Mouse (Mus musculus) C2C12 (cell line): Measurements from ENCODE around the gene 4930486L24Rik. TPM values are rescaled to one million over a fixed set of nuclear protein-coding genes. Genes with fewer than 3 reads are reported as not detected.

Source experiments
- H3K27me3 ChIP-seq: one replicate; pipeline ENCODE4 v1.6.1; 2011; ENCODE audit not compliant: control insufficient read depth, insufficient read depth, insufficient read length
- H3K36me3 ChIP-seq: one replicate; pipeline ENCODE4 v1.6.1; 2011; ENCODE audit not compliant: control insufficient read depth, insufficient read depth
- H3K4me3 ChIP-seq: one replicate; pipeline ENCODE4 v1.5.1; 2011; ENCODE audit warnings: mild to moderate bottlenecking, control low read depth; ENCODE audit not compliant: poor library complexity, insufficient read depth, severe bottlenecking
- H3K79me2 ChIP-seq: one replicate; pipeline ENCODE4 v1.6.1; 2011; ENCODE audit not compliant: control insufficient read depth, insufficient read depth
- H3K79me3 ChIP-seq: one replicate; pipeline ENCODE4 v1.6.1; 2011; ENCODE audit warnings: low read depth, control low read depth
- H3ac ChIP-seq: one replicate; pipeline ENCODE3; 2011; ENCODE audit warnings: low read depth; ENCODE audit not compliant: control insufficient read depth, insufficient read length
- CEBPB ChIP-seq: IDR thresholded peaks from one replicate; pipeline ENCODE4 v1.6.1; 2011; ENCODE audit warnings: low read depth, mild to moderate bottlenecking, control low read depth, moderate library complexity
- CTCF ChIP-seq: IDR thresholded peaks from one replicate; pipeline ENCODE4 v1.5.1; 2011; ENCODE audit not compliant: control insufficient read depth, insufficient read depth, insufficient read length
- FOSL1 ChIP-seq: IDR thresholded peaks from one replicate; pipeline ENCODE4 v1.8.0; 2011; ENCODE audit warnings: mild to moderate bottlenecking, low read length; ENCODE audit not compliant: poor library complexity, insufficient read depth, severe bottlenecking
- MAX ChIP-seq: IDR thresholded peaks from one replicate; pipeline ENCODE4 v1.6.1; 2011; ENCODE audit warnings: mild to moderate bottlenecking, control low read depth
- MYOD1 ChIP-seq: IDR thresholded peaks from one replicate; pipeline ENCODE4 v1.6.1; 2011; ENCODE audit warnings: low read depth; ENCODE audit not compliant: control insufficient read depth, insufficient read length
- MYOG ChIP-seq: IDR thresholded peaks from one replicate; pipeline ENCODE4 v1.6.1; 2011; ENCODE audit not compliant: control insufficient read depth, insufficient read length; ENCODE audit errors: extremely low read depth
- USF1 ChIP-seq: IDR thresholded peaks from one replicate; pipeline ENCODE4 v1.6.1; 2011; ENCODE audit warnings: low read depth, mild to moderate bottlenecking, control low read depth, moderate library complexity
- polyA plus RNA-seq: library from polyadenylated mRNA; unstranded; fragments of >200 nt; fragmentation: generic; extraction: Trizol; gene quantifications from one replicate; pipeline ENCODE4 v1.2.1, GENCODE M21; 2012; ENCODE audit warnings: missing spikeins

4930486L24Rik gene
- polyA plus RNA-seq, 1 experiment = 0.11 TPM

- H3K4me3 ChIP-seq = no peak overlapping the region
- H3K79me2 ChIP-seq = no peaks in the 10 kb centered on the region
- H3K27me3 ChIP-seq = no peaks in the 10 kb centered on the region
- no peak overlapping the region for H3ac ChIP-seq
- TF ChIP-seq CEBPB (no peak), MAX (no peak), MYOD1 (no peak), USF1 (no peak), MYOG (no peak)
- no peaks in the 10 kb centered on the region for H3K36me3 ChIP-seq
- no peaks in the 10 kb centered on the region for H3K79me3 ChIP-seq
Observed at GRCm38 (mm10) chr13:60819469-60819868, 44.8 kb downstream of the 4930486L24Rik start.

- H3K36me3 ChIP-seq = no peaks in the 10 kb centered on the region
- H3K79me2 ChIP-seq = no peaks in the 10 kb centered on the region
- no peak overlapping the region for H3ac ChIP-seq
- H3K79me3 ChIP-seq = no peaks in the 10 kb centered on the region
- H3K4me3 ChIP-seq = no peak overlapping the region
- TF ChIP-seq USF1 (no peak), MYOD1 (no peak)
- no peaks in the 10 kb centered on the region for H3K27me3 ChIP-seq
Observed at GRCm38 (mm10) chr13:60813722-60814121, 50.6 kb downstream of the 4930486L24Rik start.

GRCm38 (mm10) chr13:60812768-60813167 is 51.5 kb downstream of the 4930486L24Rik start:
- H3K79me2 ChIP-seq = no peaks in the 10 kb centered on the region
- H3K4me3 ChIP-seq = no peak overlapping the region
- TF ChIP-seq MAX = no peak
- no peak for TF ChIP-seq CEBPB
- no peak for TF ChIP-seq MYOG
- no peak for TF ChIP-seq CTCF
- no peak for TF ChIP-seq MYOD1
- H3K27me3 ChIP-seq = no peaks in the 10 kb centered on the region
- H3K36me3 ChIP-seq = no peaks in the 10 kb centered on the region
- no peaks in the 10 kb centered on the region for H3K79me3 ChIP-seq
- no peak overlapping the region for H3ac ChIP-seq

- H3K79me2 ChIP-seq = no peaks in the 10 kb centered on the region
- H3K79me3 ChIP-seq = no peaks in the 10 kb centered on the region
- no peak for TF ChIP-seq MAX
- no peak for TF ChIP-seq MYOD1
- no peak for TF ChIP-seq CEBPB
- no peak for TF ChIP-seq MYOG
- no peak for TF ChIP-seq FOSL1
- no peak for TF ChIP-seq CTCF
- no peak for TF ChIP-seq USF1
- H3K36me3 ChIP-seq = no peaks in the 10 kb centered on the region
- no peak overlapping the region for H3K4me3 ChIP-seq
- H3K27me3 ChIP-seq = no peaks in the 10 kb centered on the region
- H3ac ChIP-seq = no peak overlapping the region
Observed at GRCm38 (mm10) chr13:60809690-60810089, 54.6 kb downstream of the 4930486L24Rik start.

GRCm38 (mm10) chr13:60802749-60803148 is 61.5 kb downstream of the 4930486L24Rik start, which contains the start of gene Ctsll3:
Ctsll3 (minus strand) TSS chr13:60802849.
- H3ac ChIP-seq = no peak within 1 kb of the TSS
- H3K36me3 ChIP-seq = no peaks in the 10 kb centered on the region
- no peaks in the 10 kb centered on the region for H3K27me3 ChIP-seq
- no peaks in the 10 kb centered on the region for H3K79me2 ChIP-seq
- H3K79me3 ChIP-seq = no peaks in the 10 kb centered on the region
- no peak within 1 kb of the TSS for H3K4me3 ChIP-seq
- TF ChIP-seq FOSL1 = no peak
- TF ChIP-seq MYOG = no peak
- TF ChIP-seq USF1 = no peak
- no peak for TF ChIP-seq CTCF
- TF ChIP-seq MAX = no peak
- no peak for TF ChIP-seq MYOD1
- TF ChIP-seq CEBPB = no peak

Other genes starting within 250 kb of the 4930486L24Rik start
- not detected for gene BC051665, start 78.1 kb downstream of the 4930486L24Rik start, polyA plus RNA-seq
- not detected for gene Ctsll3, start 61.6 kb downstream of the 4930486L24Rik start, polyA plus RNA-seq
- 0.08 TPM for gene Gm49392, start 32.4 kb upstream of the 4930486L24Rik start, polyA plus RNA-seq
- 0.57 TPM for gene Ctla2b, start 33.0 kb upstream of the 4930486L24Rik start, polyA plus RNA-seq
- not detected for gene Tpbpb, start 40.4 kb upstream of the 4930486L24Rik start, polyA plus RNA-seq
- gene Gm49393, start 71.1 kb upstream of the 4930486L24Rik start, polyA plus RNA-seq = not detected
- 0.21 TPM for gene Gm49391, start 72.1 kb upstream of the 4930486L24Rik start, polyA plus RNA-seq
- 1.6 TPM for gene Ctla2a, start 72.2 kb upstream of the 4930486L24Rik start, polyA plus RNA-seq
- gene Tpbpa, start 77.5 kb upstream of the 4930486L24Rik start, polyA plus RNA-seq = not detected
- gene Ctsj, start 141.5 kb upstream of the 4930486L24Rik start, polyA plus RNA-seq = not detected
- gene Ctsq, start 176.2 kb upstream of the 4930486L24Rik start, polyA plus RNA-seq = not detected